Mouse (Mus musculus) CD8-positive naive resting alpha-beta T cell, adult 57 days (primary cell): ENCODE results near the gene Snx32. TPM values are rescaled to one million over a fixed set of nuclear protein-coding genes. Genes with fewer than 3 reads are reported as not detected.

ENCODE experiments used
- total RNA-seq: library from RNA; stranded (reverse); gene quantifications from one replicate; pipeline ENCODE4 v1.2.4, GENCODE M21; 2023

The Snx32 gene
- total RNA-seq = 8.0 TPM

DNA sequence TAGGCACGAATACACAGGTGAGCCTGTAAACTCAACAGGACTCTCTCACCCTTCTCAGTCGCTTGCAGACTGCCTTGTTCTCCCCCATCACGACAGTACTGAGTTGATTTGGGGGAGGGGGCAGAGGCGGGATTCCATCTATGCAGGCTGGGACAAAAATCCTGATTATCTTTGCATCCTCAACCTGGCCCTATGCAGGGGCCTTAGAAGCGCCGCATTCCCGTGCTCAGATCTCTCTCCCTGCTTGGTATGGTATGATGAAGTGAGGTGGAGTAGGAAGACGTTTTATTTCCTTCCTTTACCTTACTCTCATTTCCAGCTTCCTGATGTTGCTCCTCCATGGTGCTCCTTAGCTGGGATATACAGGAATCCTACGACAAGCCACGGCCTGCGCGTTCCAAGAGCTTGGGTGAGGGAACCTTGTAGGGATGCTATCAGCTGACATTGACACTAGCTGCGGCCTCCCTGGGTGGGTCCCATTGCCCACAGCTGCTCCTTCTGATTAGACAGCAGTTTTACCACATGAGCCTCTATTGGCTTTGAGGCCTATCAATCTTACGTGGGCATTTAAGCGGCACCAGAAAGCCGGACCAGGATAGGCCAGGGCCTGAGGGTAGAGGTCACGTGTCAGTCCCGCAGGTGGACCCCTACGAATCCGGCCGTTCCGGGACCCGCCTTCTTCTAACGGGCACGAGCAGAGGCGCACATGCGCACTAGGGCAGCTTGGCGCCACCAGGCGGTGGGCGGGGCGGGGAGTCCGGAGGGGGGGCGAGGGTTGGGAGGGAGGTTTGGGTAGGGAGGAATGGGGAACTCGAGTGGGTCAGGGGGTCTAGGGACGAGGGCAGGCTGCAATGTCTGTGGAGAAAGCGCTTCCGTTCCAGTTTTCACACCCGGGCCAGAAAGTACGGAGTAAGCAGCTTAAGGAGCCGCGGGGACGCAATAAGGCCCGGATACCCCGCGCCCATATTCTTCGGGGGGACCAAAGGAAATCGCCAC, at the start of gene Snx32:
Gene Snx32, minus strand, starts transcription at position 508 of the 996 bp plus-strand sequence.

DNA sequence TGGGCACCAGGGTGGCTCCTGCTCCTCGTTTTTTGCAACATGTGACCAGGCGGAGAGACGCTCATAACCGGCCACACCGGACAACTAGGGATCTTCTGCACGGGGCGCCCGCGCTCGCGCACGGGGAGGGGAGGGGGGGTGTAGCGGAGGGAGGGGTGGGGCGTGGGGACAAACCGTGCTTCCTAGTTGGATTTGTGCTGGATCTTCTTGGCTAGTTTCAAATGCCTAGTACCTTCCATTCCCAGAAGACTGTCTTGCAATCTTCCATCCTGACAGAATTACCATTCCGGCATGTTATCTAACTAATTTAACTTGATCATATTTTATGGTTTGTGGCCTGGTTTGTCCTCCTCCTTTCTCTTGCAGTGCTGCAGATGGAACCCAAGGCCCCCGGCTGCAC, 6.7 kb downstream of the Snx32 start, which contains the start of gene 1700020D05Rik:
Gene 1700020D05Rik, minus strand, starts transcription at position 101 of the 400 bp plus-strand sequence.

DNA sequence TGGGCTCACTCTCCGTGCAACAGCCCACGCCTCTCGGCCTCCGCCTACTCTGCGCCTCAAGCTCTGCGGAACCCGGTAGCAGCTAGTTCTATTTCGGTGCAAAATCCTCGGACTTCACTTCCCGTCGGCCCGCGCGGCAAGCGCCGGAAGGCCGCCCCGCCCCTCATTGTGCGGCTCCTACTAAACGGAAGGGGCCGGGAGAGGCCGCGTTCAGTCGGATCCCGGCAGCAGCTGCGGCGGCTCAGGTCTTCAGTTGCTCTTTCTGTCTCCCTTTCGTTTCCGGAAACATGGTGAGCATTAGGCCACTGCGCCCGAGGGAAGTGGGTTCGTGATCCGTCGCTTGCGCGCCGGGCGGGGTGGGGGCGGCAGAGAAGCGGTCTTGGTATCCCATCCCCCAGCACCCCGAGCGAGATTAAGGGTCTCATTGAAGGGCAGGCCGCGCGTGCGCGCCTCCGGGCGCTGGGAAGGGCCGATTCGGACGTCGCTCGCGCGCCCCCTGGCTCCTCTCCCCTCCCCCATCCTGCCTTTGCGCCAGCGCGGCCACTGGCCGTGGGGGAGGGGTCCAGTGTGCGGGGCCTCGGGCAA, 19.9 kb downstream of the Snx32 start, which contains the start of gene Cfl1:
Gene Cfl1, plus strand, starts transcription at position 143 of the 585 bp plus-strand sequence.

DNA sequence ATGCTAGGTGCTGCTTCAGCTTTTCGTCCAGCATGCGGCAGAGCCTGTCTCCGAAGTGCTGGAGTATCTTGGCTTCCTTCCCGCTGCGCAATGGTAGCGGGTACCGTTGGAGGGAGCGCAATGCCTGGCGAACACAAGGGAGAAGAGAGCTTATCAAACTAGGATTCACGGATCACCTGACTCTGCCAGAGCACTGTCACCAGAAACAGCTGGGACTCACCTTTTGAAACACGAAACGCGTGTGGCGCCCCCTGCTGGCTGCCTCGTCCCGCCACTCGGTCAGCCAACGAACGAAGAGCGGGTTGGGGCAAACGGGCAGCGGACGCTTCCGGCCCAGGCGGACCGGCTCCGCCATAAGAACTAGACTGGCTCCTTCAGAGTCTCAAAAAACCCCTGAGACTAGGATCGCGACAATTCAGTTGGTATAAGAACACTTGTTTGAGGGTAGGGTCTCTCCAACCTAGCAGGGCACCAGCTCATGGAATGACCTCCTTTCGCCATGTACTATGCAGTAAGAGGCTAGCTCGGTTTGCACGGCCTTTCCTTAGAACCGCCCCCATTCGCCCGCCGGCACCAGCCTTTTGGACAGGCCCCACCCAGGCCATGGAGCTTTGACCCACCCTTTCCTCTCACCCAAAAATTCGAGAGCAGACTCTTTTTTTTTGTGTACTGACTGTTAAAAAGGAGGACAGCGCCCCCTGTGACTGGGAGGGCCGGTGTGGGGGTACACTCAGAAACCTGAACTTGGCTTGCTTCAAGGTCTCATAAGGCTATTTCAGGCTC, 22.4 kb downstream of the Snx32 start, which contains the start of gene Mus81:
Gene Mus81, minus strand, starts transcription at position 635 of the 783 bp plus-strand sequence.

DNA sequence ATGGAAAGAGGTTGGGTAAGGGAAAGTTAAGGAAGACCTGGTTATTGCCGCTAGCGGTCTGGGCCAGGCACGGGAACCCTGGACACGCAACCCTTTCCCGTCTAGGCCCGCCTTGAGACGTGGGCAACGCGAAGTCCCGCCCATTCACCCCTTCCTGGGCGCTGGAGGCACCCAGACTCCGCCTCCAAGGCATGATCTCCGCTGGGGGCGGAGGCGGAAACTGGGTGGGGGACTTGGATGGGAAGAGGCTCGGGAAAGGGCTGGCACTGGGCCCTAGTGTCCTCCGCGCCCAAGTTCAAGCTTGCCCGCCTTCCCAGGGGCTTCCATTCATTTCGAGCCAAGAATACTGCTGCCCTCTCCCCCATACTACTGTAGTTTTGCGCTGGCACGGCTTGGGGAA, 36.6 kb downstream of the Snx32 start, which contains the start of gene Efemp2:
Gene Efemp2, plus strand, starts transcription at position 235 of the 400 bp plus-strand sequence.

DNA sequence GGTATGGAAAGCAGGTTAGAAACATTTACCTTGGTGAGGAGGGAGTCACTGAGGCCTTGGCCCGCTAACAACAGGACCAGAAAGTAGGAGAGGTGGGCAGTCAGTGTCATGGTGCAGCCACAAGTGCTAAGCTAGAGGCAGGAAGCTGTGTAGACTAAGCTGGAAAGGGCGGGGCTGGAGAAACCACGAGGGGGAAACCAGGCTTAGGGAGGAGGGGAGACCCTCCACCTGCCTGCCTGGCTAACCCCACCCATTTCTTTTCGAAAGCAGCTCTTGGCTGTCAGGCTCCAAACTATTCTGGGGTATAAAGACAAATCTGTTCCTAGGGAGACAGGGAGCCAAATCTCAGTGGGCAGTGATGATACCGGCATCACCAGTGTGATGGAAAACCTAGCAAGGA, 42.0 kb downstream of the Snx32 start, which contains the start of gene Ctsw:
Gene Ctsw, minus strand, starts transcription at position 134 of the 400 bp plus-strand sequence.

DNA sequence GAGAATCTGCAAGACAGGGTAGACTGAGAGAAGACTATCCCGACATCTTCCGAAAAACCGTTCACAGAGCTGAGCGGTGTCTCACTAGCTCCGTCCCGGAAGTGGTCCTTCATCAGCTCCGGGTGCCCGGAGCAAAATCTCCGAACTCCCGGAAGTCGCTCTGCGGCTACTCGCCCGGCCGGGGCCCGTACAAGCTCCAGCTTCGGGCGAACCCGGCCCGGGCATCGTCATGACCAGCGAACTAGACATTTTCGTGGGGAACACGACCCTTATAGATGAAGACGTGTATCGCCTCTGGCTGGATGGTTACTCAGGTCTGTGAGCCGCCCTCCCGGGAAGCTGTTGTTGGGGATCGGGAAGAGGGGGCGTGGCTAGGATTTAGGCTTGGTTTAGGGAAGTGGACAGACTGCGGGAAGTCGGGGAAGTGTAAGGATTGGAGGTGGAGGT, 49.9 kb downstream of the Snx32 start, which contains the start of gene Fibp:
Gene Fibp, plus strand, starts transcription at position 151 of the 447 bp plus-strand sequence.

DNA sequence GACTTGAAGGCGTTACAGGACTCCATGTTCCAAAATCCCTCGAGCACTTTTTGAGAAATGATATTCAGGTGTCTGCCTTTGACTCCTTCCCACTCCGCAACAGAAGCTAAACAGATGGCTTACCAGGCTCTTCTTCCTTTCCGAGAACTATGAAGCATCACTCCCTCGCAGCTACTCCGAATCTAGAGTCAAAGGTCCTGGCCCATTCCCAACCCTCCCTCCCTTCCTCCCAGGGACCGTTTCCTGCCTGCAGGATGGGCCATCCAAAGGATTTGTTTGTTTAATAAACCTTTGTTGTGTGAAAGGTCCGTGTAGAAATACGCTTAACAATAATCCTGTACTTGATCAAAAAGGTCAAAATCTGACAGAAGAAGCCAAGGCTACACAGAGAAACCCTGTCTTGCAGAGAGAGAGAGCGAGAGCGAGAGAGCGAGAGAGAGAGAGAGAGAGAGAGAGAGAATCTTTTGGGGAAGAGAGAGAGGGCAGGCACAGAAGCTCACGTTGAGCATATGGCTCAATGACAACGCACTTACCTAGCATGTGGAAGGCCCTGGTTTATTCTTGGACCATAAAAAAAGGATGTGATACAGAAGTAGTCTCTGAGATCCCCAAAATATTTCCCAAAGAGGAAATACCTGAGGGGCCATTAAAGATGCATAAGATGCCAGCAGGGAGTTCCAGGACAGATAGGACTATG, 52.4 kb downstream of the Snx32 start, which contains the start of gene Ccdc85b:
Gene Ccdc85b, minus strand, starts transcription at position 149 of the 697 bp plus-strand sequence.

DNA sequence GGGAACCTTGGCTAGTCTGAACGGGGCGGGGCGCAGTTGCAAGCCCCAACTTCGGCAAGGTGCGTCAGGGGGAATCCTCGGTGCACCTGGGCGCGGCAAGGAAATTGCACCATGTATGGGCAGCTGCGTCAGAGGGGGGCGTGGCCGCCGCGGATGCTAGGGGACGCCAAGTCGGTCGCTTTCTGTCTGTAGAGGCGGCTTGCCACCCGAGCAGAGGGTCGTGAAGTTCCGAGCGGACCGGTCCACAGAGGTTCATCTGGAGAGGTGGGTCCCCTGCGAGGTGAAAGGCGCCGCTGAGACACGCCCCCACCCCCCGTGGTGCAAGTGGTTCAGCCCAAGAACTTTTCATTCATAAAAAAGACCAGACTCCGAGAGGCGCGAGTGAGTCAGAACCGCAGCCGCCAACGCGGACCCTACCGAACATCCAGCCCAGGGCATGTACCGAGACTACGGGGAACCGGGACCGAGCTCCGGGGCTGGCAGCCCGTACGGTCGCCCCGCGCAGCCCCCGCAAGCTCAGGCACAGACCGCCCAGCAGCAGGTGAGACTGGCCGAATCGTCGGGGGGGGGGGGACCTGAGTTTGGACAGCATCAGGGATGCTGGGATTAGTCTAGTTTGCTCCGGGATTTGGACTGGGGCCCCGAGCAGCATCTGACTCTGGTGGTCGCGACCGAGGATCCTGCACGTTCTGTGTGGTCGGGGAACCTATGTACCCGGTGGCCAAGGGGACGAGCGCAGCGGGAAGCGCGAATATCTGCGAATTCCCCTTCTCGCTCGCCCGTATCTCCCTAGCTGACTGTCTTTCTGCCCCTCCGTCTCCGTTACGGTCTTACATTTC, 62.6 kb downstream of the Snx32 start, which contains the start of gene Fosl1:
Gene Fosl1, plus strand, starts transcription at position 33 of the 839 bp plus-strand sequence.

Other genes with a start within 250 kb of the Snx32 start
- 95.0 TPM for gene Pacs1, start 237.4 kb downstream of the Snx32 start, total RNA-seq
- gene Sf3b2, start 215.1 kb downstream of the Snx32 start, total RNA-seq = 240 TPM
- gene Gal3st3, start 212.2 kb downstream of the Snx32 start, total RNA-seq = not detected
- not detected for gene Catsper1, start 174.8 kb downstream of the Snx32 start, total RNA-seq
- not detected for gene Cst6, start 161.0 kb downstream of the Snx32 start, total RNA-seq
- gene Eif1ad, start 143.8 kb downstream of the Snx32 start, total RNA-seq = 34.6 TPM
- gene Banf1, start 143.4 kb downstream of the Snx32 start, total RNA-seq = 108 TPM
- gene Sart1, start 121.8 kb downstream of the Snx32 start, total RNA-seq = 167 TPM
- 0.86 TPM for gene Tsga10ip, start 108.0 kb downstream of the Snx32 start, total RNA-seq
- gene Drap1, start 85.6 kb downstream of the Snx32 start, total RNA-seq = 162 TPM
- gene AI837181, start 85.4 kb downstream of the Snx32 start, total RNA-seq = 50.8 TPM
- 1.4 TPM for gene Fosl1, start 63.0 kb downstream of the Snx32 start, total RNA-seq
- 7.1 TPM for gene Ccdc85b, start 52.6 kb downstream of the Snx32 start, total RNA-seq
- 91.2 TPM for gene Fibp, start 49.9 kb downstream of the Snx32 start, total RNA-seq
- 223 TPM for gene Ctsw, start 42.0 kb downstream of the Snx32 start, total RNA-seq
- 1.4 TPM for gene Efemp2, start 36.6 kb downstream of the Snx32 start, total RNA-seq
- 41.4 TPM for gene Mus81, start 22.1 kb downstream of the Snx32 start, total RNA-seq
- 1,395 TPM for gene Cfl1, start 20.1 kb downstream of the Snx32 start, total RNA-seq
- 1.7 TPM for gene 1700020D05Rik, start 6.8 kb downstream of the Snx32 start, total RNA-seq
- gene Ovol1, start 50.1 kb upstream of the Snx32 start, total RNA-seq = not detected
- 20.0 TPM for gene Ap5b1, start 57.5 kb upstream of the Snx32 start, total RNA-seq
- 92.9 TPM for gene Rnaseh2c, start 91.3 kb upstream of the Snx32 start, total RNA-seq
- 137 TPM for gene Kat5, start 99.7 kb upstream of the Snx32 start, total RNA-seq
- 118 TPM for gene Rela, start 126.9 kb upstream of the Snx32 start, total RNA-seq
- gene Sipa1, start 153.2 kb upstream of the Snx32 start, total RNA-seq = 184 TPM
- gene Map3k11, start 178.2 kb upstream of the Snx32 start, total RNA-seq = 53.9 TPM
- 165 TPM for gene Pcnx3, start 178.4 kb upstream of the Snx32 start, total RNA-seq
- not detected for gene Kcnk7, start 193.8 kb upstream of the Snx32 start, total RNA-seq
- 24.1 TPM for gene Ehbp1l1, start 215.8 kb upstream of the Snx32 start, total RNA-seq
- 25.9 TPM for gene Fam89b, start 219.1 kb upstream of the Snx32 start, total RNA-seq
- not detected for gene Ltbp3, start 230.4 kb upstream of the Snx32 start, total RNA-seq